8 mouse cellular contexts compared by ENCODE assay signal in genomic region chr3:51415098-51416072, GRCm38 (mm10). TPM values are rescaled to one million over a fixed set of nuclear protein-coding genes. Genes with fewer than 3 reads are reported as not detected.
A peak's percentile ranks its signal among the peaks of the same experiment; 100 is the strongest.
DNase-seq lines count a peak whose midpoint lies in the region; ATAC-seq and TF ChIP-seq lines count a peak whose summit lies in the region.

Naa15 (plus strand) TSS chr3:51415148.

- no peak for TF ChIP-seq CTCF in cortical plate, adult 2 months (IDR thresholded peaks at IDR 0.05; ENCODE audit: extremely low read depth, insufficient read depth, low read length)

- intact Hi-C loops in left cerebral cortex, postnatal 10 days (cut with DNase I), result no loop called here

- DNase-seq in gastrocnemius, postnatal 10 days, result peak; percentile 96
- DNase-seq in left cerebral cortex, postnatal 10 days (ENCODE audit: extremely low spot score in 1 of 2, low spot score in 2 of 2), result peak; percentile 94 to 98
- peak; percentile 97 for DNase-seq in right cerebral cortex, postnatal 25 days
- peak; percentile 95 to 96 for DNase-seq in urinary bladder, postnatal 4 days (ENCODE audit: low spot score in 2 of 2)

- H3K4me1 ChIP-seq in cortical plate, adult 2 months (ENCODE audit: control insufficient read depth, insufficient read depth, low read length), result peaks cover 6% of the 10 kb centered on the region; the same call in 1 of the 2 replicates

- ATAC-seq in activated CD4-positive, CD25-positive, alpha-beta regulatory T cell, adult 4 months, result peak; percentile 69
- peak; percentile 80 for ATAC-seq in inflammation-experienced regulatory T-cells, adult 6 months
- peak; percentile 87 for ATAC-seq in megakaryocyte-erythroid progenitor cell, adult 5-6 weeks (replicated peaks; ENCODE audit: low FRiP score, low TSS enrichment, poor library complexity, severe bottlenecking)

- H3K27ac ChIP-seq in cortical plate, adult 2 months (ENCODE audit: insufficient read depth, low read length), result peak within 1 kb of the TSS; percentile 62

- peak; percentile 60 for TF ChIP-seq POLR2A in cortical plate, adult 2 months (IDR thresholded peaks at IDR 0.05; ENCODE audit: extremely low read depth, insufficient read depth, low read length)

- H3K4me3 ChIP-seq in cortical plate, adult 2 months (ENCODE audit: insufficient read depth, low read length), result peak within 1 kb of the TSS; percentile 62

RNA-seq across cellular contexts. Expression of gene Naa15, which starts in this region (rescaled TPM):
- 10 to 100 TPM; 19.8 to 36.4 TPM for polyA plus RNA-seq in activated CD4-positive, CD25-positive, alpha-beta regulatory T cell, adult 4 months (2017; shearing (Covaris generic))
- 20.7 and 22.2 TPM in 2 replicates for polyA plus RNA-seq in cortical plate, adult 2 months (2012; rRNA removed)
- 10 to 100 TPM; 48.1 to 52.6 TPM for total RNA-seq in gastrocnemius, postnatal 10 days (2021)
- 10 to 100 TPM; 24.0 to 37.7 (median 30.3) TPM for polyA plus RNA-seq in inflammation-experienced regulatory T-cells, adult 6 months (2017; shearing (Covaris generic))
- total RNA-seq in left cerebral cortex, postnatal 10 days (2021), result 10 to 100 TPM; 48.0 to 56.5 TPM
- total RNA-seq in megakaryocyte-erythroid progenitor cell, adult 5-6 weeks (2014; fragmentation: Nextera tagmentation), result 116 and 129 TPM in 2 replicates
- 123 and 152 TPM in 2 replicates for total RNA-seq in megakaryocyte-erythroid progenitor cell, adult 5-6 weeks (2017)

Comparison
In these comparisons a context has a peak if more than half of its experiments do, and no peak if none do; other contexts are left out.
1. Peak in every context shown above with its lines: DNase-seq, ATAC-seq, H3K4me3 ChIP-seq and H3K27ac ChIP-seq.